Mouse (Mus musculus): ENCODE measurements around the gene Cep78.

DNA sequence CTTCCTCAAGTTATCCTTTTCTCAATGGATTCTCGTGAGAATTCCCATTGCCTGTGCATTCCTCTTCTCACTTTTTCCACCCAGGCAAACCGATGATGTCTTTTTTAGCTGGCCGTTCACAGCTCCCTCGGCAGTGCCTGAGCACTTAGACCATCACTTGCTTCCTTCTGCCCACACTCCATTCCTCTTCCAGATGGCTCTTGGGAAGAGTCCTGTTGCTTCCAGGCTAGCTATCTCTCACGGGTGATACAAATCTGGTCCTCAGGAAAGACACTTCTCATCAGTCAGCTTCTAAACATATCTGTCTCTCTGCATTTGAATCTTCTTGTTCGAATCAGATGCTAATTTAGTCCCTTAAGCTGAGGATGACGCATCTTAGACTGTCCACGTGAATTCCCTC lies 22.3 kb upstream of the Cep78 start:
- TF ChIP-seq POLR2A (IDR thresholded peaks at IDR 0.05; ENCODE audit: insufficient read depth, low read depth, low read length), result no peak
- no peak for TF ChIP-seq CTCF (IDR thresholded peaks at IDR 0.05)

Data from heart, adult 2 months (tissue).